Mouse (Mus musculus) midbrain, embryonic 16.5 days (tissue): ENCODE data around the gene Nudt7. TPM values are rescaled to one million over a fixed set of nuclear protein-coding genes. Genes with fewer than 3 reads are reported as not detected.

Experiments
- ATAC-seq: fragments of 200-750 bp; cut with Nextera tagmentation; 2 replicates; pipeline ENCODE4 v1.8.0; 2017; ENCODE audit warnings: moderate TSS enrichment
- H3K27ac ChIP-seq: fragments of 300-500 bp; sonication (generic); 2 replicates; pipeline ENCODE4 v1.5.1; 2014; ENCODE audit warnings: mild to moderate bottlenecking, low read length, mixed read lengths
- H3K27me3 ChIP-seq: fragments of 300-500 bp; sonication (generic); 2 replicates; pipeline ENCODE4 v1.6.1; 2014; ENCODE audit warnings: low read depth, low read length, mixed read lengths; ENCODE audit not compliant: control insufficient read depth, insufficient read depth
- H3K36me3 ChIP-seq: fragments of 300-500 bp; sonication (generic); 2 replicates; pipeline ENCODE4 v1.6.1; 2014; ENCODE audit warnings: mild to moderate bottlenecking, low read length, moderate library complexity, mixed read lengths; ENCODE audit not compliant: control insufficient read depth, insufficient read depth
- H3K4me1 ChIP-seq: fragments of 300-500 bp; sonication (generic); 2 replicates; pipeline ENCODE4 v1.6.1; 2014; ENCODE audit warnings: mild to moderate bottlenecking, low read length, mixed read lengths; ENCODE audit not compliant: control insufficient read depth, insufficient read depth
- H3K4me2 ChIP-seq: fragments of 300-500 bp; sonication (generic); 2 replicates; pipeline ENCODE4 v1.6.1; 2014; ENCODE audit warnings: mild to moderate bottlenecking, low read length, mixed read lengths
- H3K4me3 ChIP-seq: fragments of 300-500 bp; sonication (generic); 2 replicates; pipeline ENCODE4 v1.5.1; 2014; ENCODE audit warnings: low read depth, mild to moderate bottlenecking, low read length, moderate library complexity, mixed read lengths
- H3K9ac ChIP-seq: fragments of 300-500 bp; sonication (generic); 2 replicates; pipeline ENCODE4 v1.6.1; 2014; ENCODE audit warnings: low read depth, low read length, mixed read lengths
- H3K9me3 ChIP-seq: fragments of 300-500 bp; sonication (generic); replicated peaks from 2 replicates; pipeline ENCODE4 v1.6.1; 2014; ENCODE audit warnings: mild to moderate bottlenecking, low read length, mixed read lengths; ENCODE audit not compliant: control insufficient read depth, poor library complexity, severe bottlenecking
- WGBS: fragments of 180-500 bp; shearing (Covaris S2); extraction: QIAGEN DNeasy Blood & Tissue Kit; methylation state at CpG from one replicate; pipeline ENCODE4 v1.1.7; 2014; 5-methylcytosine and 5-hydroxymethylcytosine counted together
- polyA plus RNA-seq: library from polyadenylated mRNA; unstranded; fragments of >200 nt; fragmentation: Nextera tagmentation; extraction: Ambion mirVana; gene quantifications from 2 replicates; pipeline ENCODE4 v1.2.1, GENCODE M21; 2015

Nudt7 gene
- polyA plus RNA-seq, 1 experiment from 2014 or later: 3.7 TPM

DNA sequence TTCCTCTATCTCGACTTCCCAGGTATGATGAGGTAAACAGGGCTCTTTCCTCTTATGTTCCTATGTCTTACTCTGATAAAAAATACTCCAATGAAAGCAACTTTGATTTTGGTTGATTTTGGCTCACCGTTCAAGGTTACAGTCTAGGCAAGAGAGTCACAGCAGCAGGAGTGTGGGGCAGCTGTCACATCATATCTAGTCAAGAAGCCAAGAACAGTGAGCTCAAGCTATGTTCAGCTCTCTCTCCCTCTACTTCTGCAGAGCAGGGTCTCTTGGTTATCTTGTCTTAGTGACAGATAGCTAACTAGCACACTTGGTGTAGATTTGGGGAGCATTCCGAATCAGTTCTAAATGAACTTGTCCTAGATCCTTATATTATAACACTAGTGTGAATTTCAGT lies 30.5 kb downstream of the Nudt7 start:
- Histone ChIP-seq H3K27ac (no peak overlapping the region), H3K9me3 (no peaks in the 10 kb centered on the region), H3K27me3 (no peaks in the 10 kb centered on the region), H3K4me2 (no peak overlapping the region), H3K4me3 (no peak overlapping the region), H3K4me1 (no peaks in the 10 kb centered on the region), H3K36me3 (no peaks in the 10 kb centered on the region), H3K9ac (no peak overlapping the region)
- WGBS: 86% methylated on average over 3 of the region's 3 CpGs
- ATAC-seq: no peak

DNA sequence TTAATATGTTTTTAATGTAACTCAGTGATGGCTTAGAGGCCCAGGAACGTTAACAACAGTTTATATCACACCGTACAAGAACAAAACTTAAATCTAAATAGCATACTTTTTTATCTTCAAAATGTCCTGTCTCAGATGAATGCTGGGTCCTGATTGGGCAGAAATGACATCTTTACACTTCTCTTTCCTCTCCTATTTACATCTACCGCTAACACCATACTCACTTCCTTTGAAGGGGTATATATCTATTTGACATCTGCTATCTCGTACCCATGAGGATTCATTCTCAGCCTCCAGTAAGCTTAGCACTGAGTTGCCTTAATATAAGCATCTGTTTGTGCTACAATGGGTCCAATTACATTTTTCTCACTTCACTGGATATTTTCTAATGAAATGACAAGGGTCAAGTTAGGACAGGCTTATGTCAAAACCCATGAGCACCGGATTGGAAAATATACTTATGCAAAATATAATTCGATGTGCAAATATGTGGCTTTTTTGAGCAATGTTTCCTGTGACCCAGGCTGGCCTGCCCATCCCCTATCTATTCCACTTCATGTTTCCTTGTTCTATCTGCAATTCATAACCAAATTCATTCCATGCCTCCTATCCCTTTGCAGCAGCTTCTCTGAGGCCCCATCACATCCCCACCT lies 31.2 kb downstream of the Nudt7 start:
- H3K27me3 ChIP-seq: no peaks in the 10 kb centered on the region
- H3K4me2 ChIP-seq: no peak overlapping the region
- no peak overlapping the region for H3K27ac ChIP-seq
- no peaks in the 10 kb centered on the region for H3K4me1 ChIP-seq
- WGBS: 74% methylated on average over 6 of the region's 6 CpGs
- no peak for ATAC-seq
- H3K9me3 ChIP-seq: no peaks in the 10 kb centered on the region
- H3K36me3 ChIP-seq: no peaks in the 10 kb centered on the region
- no peak overlapping the region for H3K4me3 ChIP-seq
- no peak overlapping the region for H3K9ac ChIP-seq

- H3K4me3 ChIP-seq: no peak overlapping the region
- 9% methylated on average over 2 of the region's 2 CpGs for WGBS
Measured at GRCm38 (mm10) chr8:114165741-114166140, 32.4 kb downstream of the Nudt7 start.

DNA sequence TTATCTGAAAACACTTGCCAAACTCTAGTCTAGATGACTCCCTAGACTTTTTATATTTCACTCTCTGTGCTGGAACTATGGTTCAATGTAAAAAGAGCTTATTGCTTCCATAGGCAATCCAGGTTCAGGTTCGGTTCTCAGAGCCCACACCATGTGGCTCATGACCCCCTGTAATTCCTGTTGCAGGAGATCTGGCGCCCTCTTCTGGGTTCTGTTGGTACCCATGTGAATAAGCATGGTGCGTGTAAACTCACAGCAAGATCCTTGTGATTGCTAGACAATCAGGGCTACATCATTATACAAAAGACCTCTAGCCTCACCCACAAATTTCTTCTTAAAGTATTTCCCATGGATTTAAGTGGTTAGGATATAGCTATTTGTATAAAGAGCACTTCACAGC lies 43.4 kb downstream of the Nudt7 start:
- no peak for ATAC-seq
- H3K9me3 ChIP-seq: no peaks in the 10 kb centered on the region
- no peak overlapping the region for H3K9ac ChIP-seq
- H3K27me3 ChIP-seq: no peaks in the 10 kb centered on the region
- no peak overlapping the region for H3K4me2 ChIP-seq
- WGBS: 70% methylated on average over 3 of the region's 3 CpGs
- H3K4me1 ChIP-seq: no peaks in the 10 kb centered on the region
- H3K36me3 ChIP-seq: no peaks in the 10 kb centered on the region
- H3K27ac ChIP-seq: no peak overlapping the region
- no peak overlapping the region for H3K4me3 ChIP-seq

More at GRCm38 (mm10) chr8:114165741-114166140, 32.4 kb downstream of the Nudt7 start:
- no peak overlapping the region for H3K4me2 ChIP-seq
- H3K9me3 ChIP-seq: no peaks in the 10 kb centered on the region
- no peaks in the 10 kb centered on the region for H3K4me1 ChIP-seq
- H3K27ac ChIP-seq: no peak overlapping the region
- ATAC-seq: no peak
- H3K9ac ChIP-seq: no peak overlapping the region
- H3K36me3 ChIP-seq: no peaks in the 10 kb centered on the region
- H3K27me3 ChIP-seq: no peaks in the 10 kb centered on the region

GRCm38 (mm10) chr8:114193334-114193733 lies 60.0 kb downstream of the Nudt7 start:
- Histone ChIP-seq H3K9me3 (no peaks in the 10 kb centered on the region), H3K4me1 (no peaks in the 10 kb centered on the region), H3K4me3 (no peak overlapping the region), H3K9ac (no peak overlapping the region), H3K27ac (no peak overlapping the region), H3K36me3 (no peaks in the 10 kb centered on the region), H3K27me3 (no peaks in the 10 kb centered on the region), H3K4me2 (no peak overlapping the region)
- no peak for ATAC-seq
- 92% methylated on average over 5 of the region's 5 CpGs for WGBS

GRCm38 (mm10) chr8:114198990-114199389 lies 65.6 kb downstream of the Nudt7 start:
- no peak overlapping the region for H3K4me2 ChIP-seq
- H3K9ac ChIP-seq: no peak overlapping the region
- no peak overlapping the region for H3K4me3 ChIP-seq
- H3K27ac ChIP-seq: no peak overlapping the region
- H3K36me3 ChIP-seq: no peaks in the 10 kb centered on the region
- WGBS: 42% methylated on average over 2 of the region's 2 CpGs
- no peak for ATAC-seq
- H3K4me1 ChIP-seq: peaks cover 3% of the 10 kb centered on the region; the same call in 1 of the 2 replicates
- H3K27me3 ChIP-seq: no peaks in the 10 kb centered on the region
- no peaks in the 10 kb centered on the region for H3K9me3 ChIP-seq

Other genes starting within 250 kb of the Nudt7 start
- gene Vat1l, start 72.1 kb downstream of the Nudt7 start, polyA plus RNA-seq: 66.0 and 66.6 TPM in 2 replicates